Mouse (Mus musculus) stomach, embryonic 15.5 days (tissue): ENCODE results near the gene Olfr1052. TPM values are rescaled to one million over a fixed set of nuclear protein-coding genes. Genes with fewer than 3 reads are reported as not detected.
"Not testable (repeated sequence)": the region's sequence is repeated elsewhere in the genome, so short reads cannot be mapped to it uniquely, and the experiment has no call there.

ENCODE experiments used
- ATAC-seq: fragments of 200-750 bp; cut with Nextera tagmentation; 2 replicates; pipeline ENCODE4 v1.8.0; 2017; ENCODE audit warnings: low read depth, moderate number of reproducible peaks, moderate TSS enrichment; ENCODE audit not compliant: insufficient read depth, low FRiP score
- H3K27ac ChIP-seq: fragments of 300-500 bp; sonication (generic); 2 replicates; pipeline ENCODE4 v1.5.1; 2015; ENCODE audit warnings: mild to moderate bottlenecking, inconsistent platforms
- H3K27me3 ChIP-seq: fragments of 300-500 bp; sonication (generic); replicated peaks from 2 replicates; pipeline ENCODE4 v1.6.1; 2015; ENCODE audit warnings: inconsistent platforms
- H3K36me3 ChIP-seq: fragments of 300-500 bp; sonication (generic); 2 replicates; pipeline ENCODE4 v1.6.1; 2015; ENCODE audit warnings: inconsistent platforms
- H3K4me1 ChIP-seq: fragments of 300-500 bp; sonication (generic); 2 replicates; pipeline ENCODE4 v1.6.1; 2015; ENCODE audit warnings: inconsistent platforms
- H3K4me2 ChIP-seq: fragments of 300-500 bp; sonication (generic); 2 replicates; pipeline ENCODE4 v1.6.1; 2015; ENCODE audit warnings: mild to moderate bottlenecking, inconsistent platforms
- H3K4me3 ChIP-seq: fragments of 300-500 bp; sonication (generic); replicated peaks from 2 replicates; pipeline ENCODE4 v1.5.1; 2015; ENCODE audit warnings: inconsistent platforms
- H3K9ac ChIP-seq: fragments of 300-500 bp; sonication (generic); 2 replicates; pipeline ENCODE4 v1.6.1; 2015; ENCODE audit warnings: inconsistent platforms
- H3K9me3 ChIP-seq: fragments of 300-500 bp; sonication (generic); 2 replicates; pipeline ENCODE4 v1.6.1; 2016; ENCODE audit warnings: inconsistent platforms
- WGBS: fragments of 180-500 bp; shearing (Covaris S2); methylation state at CpG from one replicate; pipeline ENCODE4 v1.1.7; 2015; 5-methylcytosine and 5-hydroxymethylcytosine counted together
- polyA plus RNA-seq: library from polyadenylated mRNA; unstranded; fragments of >200 nt; fragmentation: Nextera tagmentation; extraction: Ambion mirVana; gene quantifications from 2 replicates; pipeline ENCODE4 v1.2.1, GENCODE M21; 2015

Olfr1052 gene
- polyA plus RNA-seq = not detected in 2 replicates

- Histone ChIP-seq H3K4me1 (no peaks in the 10 kb centered on the region), H3K9ac (no peak within 1 kb of the TSS), H3K27me3 (no peaks in the 10 kb centered on the region), H3K4me3 (no peak within 1 kb of the TSS), H3K4me2 (no peak within 1 kb of the TSS), H3K36me3 (no peaks in the 10 kb centered on the region), H3K9me3 (no peaks in the 10 kb centered on the region), H3K27ac (no peak within 1 kb of the TSS)
- ATAC-seq = no peak
Observed at GRCm38 (mm10) chr2:86292155-86292554, at the start of gene Olfr1052. Gene Olfr1052 (plus strand): TSS chr2:86292455.

DNA sequence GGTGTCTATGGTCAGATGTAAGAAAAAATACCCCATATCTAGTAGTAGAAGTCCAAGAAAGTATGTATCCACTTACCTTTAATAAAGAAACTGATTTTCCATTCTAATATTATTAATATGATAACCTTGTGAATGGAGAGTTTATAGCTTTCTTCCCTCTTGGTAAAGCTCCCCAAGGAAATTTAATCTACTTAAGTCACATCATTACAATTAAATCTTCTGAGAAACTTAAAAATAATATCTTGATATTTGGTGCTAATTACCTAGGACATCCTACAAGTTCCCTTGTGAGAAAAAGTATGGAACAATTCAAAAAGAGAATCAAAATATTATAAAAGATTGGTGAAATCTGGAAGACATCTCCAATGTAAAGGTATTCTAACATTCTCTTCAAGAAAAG is 34.0 kb upstream of the Olfr1052 start, which contains the start of gene Olfr1049:
Olfr1049 (minus strand) TSS at position 101 of the 400 bp plus-strand sequence.
- not testable (repeated sequence) for H3K36me3 ChIP-seq, H3K4me1 ChIP-seq, H3K27me3 ChIP-seq, H3K4me3 ChIP-seq, H3K27ac ChIP-seq, ATAC-seq, H3K9ac ChIP-seq, H3K4me2 ChIP-seq, H3K9me3 ChIP-seq

- H3K9ac ChIP-seq, H3K27ac ChIP-seq, H3K27me3 ChIP-seq, H3K4me1 ChIP-seq, H3K4me2 ChIP-seq, H3K4me3 ChIP-seq, H3K9me3 ChIP-seq, H3K36me3 ChIP-seq, ATAC-seq: not testable (repeated sequence)
Observed at GRCm38 (mm10) chr2:86278988-86279387, 13.3 kb upstream of the Olfr1052 start, which contains the start of gene Olfr1051. Gene Olfr1051 (minus strand): TSS chr2:86279088.

- H3K27me3 ChIP-seq = no peaks in the 10 kb centered on the region
- H3K4me1 ChIP-seq = no peaks in the 10 kb centered on the region
- 58% methylated on average over 3 of the region's 3 CpGs for WGBS
- no peak within 1 kb of the TSS for H3K4me2 ChIP-seq
- H3K27ac ChIP-seq = no peak within 1 kb of the TSS
- no peaks in the 10 kb centered on the region for H3K9me3 ChIP-seq
- no peak within 1 kb of the TSS for H3K4me3 ChIP-seq
- no peak within 1 kb of the TSS for H3K9ac ChIP-seq
- ATAC-seq = no peak
- no peaks in the 10 kb centered on the region for H3K36me3 ChIP-seq
Observed at GRCm38 (mm10) chr2:86315184-86315583, 22.9 kb downstream of the Olfr1052 start, which contains the start of gene Olfr1053. Gene Olfr1053 (minus strand): TSS chr2:86315284.

DNA sequence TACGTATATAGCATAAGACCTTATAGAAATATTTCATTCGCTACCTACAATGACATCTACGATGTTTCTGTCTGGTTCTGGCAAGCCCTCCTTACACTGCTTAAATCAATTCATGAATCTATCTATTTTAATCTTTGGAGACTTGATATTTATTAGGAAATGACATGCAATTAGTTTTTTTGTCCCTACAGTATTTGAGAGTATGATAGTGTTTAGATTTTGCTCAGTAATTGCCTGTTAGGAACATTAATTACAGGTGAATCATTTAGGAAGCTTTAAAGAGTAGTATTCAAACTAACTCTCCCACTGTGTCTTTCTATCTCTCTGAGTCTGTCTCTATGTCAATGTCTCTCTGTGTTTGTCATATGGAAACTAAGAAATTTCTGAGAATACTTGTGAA is 43.1 kb downstream of the Olfr1052 start, which contains the start of gene Olfr1054:
Olfr1054 (minus strand) TSS at position 101 of the 400 bp plus-strand sequence.
- 82% methylated on average over 3 of the region's 3 CpGs for WGBS
- H3K9ac ChIP-seq = no peak within 1 kb of the TSS

More for the DNA sequence above, 43.1 kb downstream of the Olfr1052 start, which contains the start of gene Olfr1054:
- no peaks in the 10 kb centered on the region for H3K4me1 ChIP-seq
- H3K4me2 ChIP-seq = no peak within 1 kb of the TSS
- no peak within 1 kb of the TSS for H3K4me3 ChIP-seq
- H3K27me3 ChIP-seq = no peaks in the 10 kb centered on the region
- no peaks in the 10 kb centered on the region for H3K36me3 ChIP-seq
- ATAC-seq = no peak
- no peak within 1 kb of the TSS for H3K27ac ChIP-seq
- H3K9me3 ChIP-seq = no peaks in the 10 kb centered on the region

Other genes starting within 250 kb of the Olfr1052 start
- gene Olfr1034, start 246.6 kb upstream of the Olfr1052 start, polyA plus RNA-seq = 0.05 and 0.10 TPM in 2 replicates
- not detected in 2 replicates for gene Olfr1036, start 218.5 kb upstream of the Olfr1052 start, polyA plus RNA-seq
- gene Olfr1037, start 205.1 kb upstream of the Olfr1052 start, polyA plus RNA-seq = not detected in 2 replicates
- not detected in 2 replicates for gene Olfr1039, start 156.5 kb upstream of the Olfr1052 start, polyA plus RNA-seq
- not detected in 2 replicates for gene Olfr1040, start 145.7 kb upstream of the Olfr1052 start, polyA plus RNA-seq
- gene Olfr1042, start 130.6 kb upstream of the Olfr1052 start, polyA plus RNA-seq = not detected in 2 replicates
- gene Olfr1043, start 124.9 kb upstream of the Olfr1052 start, polyA plus RNA-seq = not detected in 2 replicates
- gene Olfr1044, start 114.6 kb upstream of the Olfr1052 start, polyA plus RNA-seq = not detected in 2 replicates
- gene Olfr52, start 106.8 kb upstream of the Olfr1052 start, polyA plus RNA-seq = not detected in 2 replicates
- not detected in 2 replicates for gene Olfr1045, start 89.4 kb upstream of the Olfr1052 start, polyA plus RNA-seq
- not detected in 2 replicates for gene Olfr1046, start 73.1 kb upstream of the Olfr1052 start, polyA plus RNA-seq
- not detected in 2 replicates for gene Olfr1047, start 61.1 kb upstream of the Olfr1052 start, polyA plus RNA-seq
- not detected in 2 replicates for gene Olfr1048, start 52.2 kb upstream of the Olfr1052 start, polyA plus RNA-seq
- not detected in 2 replicates for gene Olfr1049, start 34.1 kb upstream of the Olfr1052 start, polyA plus RNA-seq
- gene Olfr1051, start 13.4 kb upstream of the Olfr1052 start, polyA plus RNA-seq = not detected in 2 replicates
- not detected in 2 replicates for gene Olfr1053, start 22.8 kb downstream of the Olfr1052 start, polyA plus RNA-seq
- not detected in 2 replicates for gene Olfr1054, start 43.0 kb downstream of the Olfr1052 start, polyA plus RNA-seq
- not detected in 2 replicates for gene Olfr1055, start 57.8 kb downstream of the Olfr1052 start, polyA plus RNA-seq
- not detected in 2 replicates for gene Olfr1056, start 70.0 kb downstream of the Olfr1052 start, polyA plus RNA-seq
- gene Olfr1057, start 85.9 kb downstream of the Olfr1052 start, polyA plus RNA-seq = not detected in 2 replicates
- gene Olfr1058, start 96.1 kb downstream of the Olfr1052 start, polyA plus RNA-seq = not detected in 2 replicates
- gene Olfr1061, start 121.6 kb downstream of the Olfr1052 start, polyA plus RNA-seq = not detected in 2 replicates
- not detected in 2 replicates for gene Olfr1062, start 134.3 kb downstream of the Olfr1052 start, polyA plus RNA-seq
- gene Olfr1065, start 158.1 kb downstream of the Olfr1052 start, polyA plus RNA-seq = not detected in 2 replicates
- gene Olfr1066, start 163.8 kb downstream of the Olfr1052 start, polyA plus RNA-seq = not detected in 2 replicates
- gene Olfr228, start 194.9 kb downstream of the Olfr1052 start, polyA plus RNA-seq = not detected in 2 replicates
- gene Olfr1076, start 216.0 kb downstream of the Olfr1052 start, polyA plus RNA-seq = not detected in 2 replicates